Mouse (Mus musculus): ENCODE measurements at regions not wholly inside any gene's neighbourhood (a gene's known extent, or its start where the extent isn't known, plus 50 kb on each side); places are given as distances from the start of the nearest gene placed in this dataset.
A peak's percentile ranks its signal among the peaks of the same experiment; 100 is the strongest.

- DNase-seq, result no peak
These were observed 229.4 kb downstream of the Lnpk start for GRCm38 (mm10) chr2:74349809-74350208.

- DNase-seq, result no peak
These were observed 272.9 kb downstream of the Lnpk start for GRCm38 (mm10) chr2:74306301-74306700.

- no peak for DNase-seq
These were observed 278.3 kb downstream of the Lnpk start for GRCm38 (mm10) chr2:74300885-74301451.

- peak; percentile 73 for DNase-seq
These were observed 278.9 kb downstream of the Lnpk start for GRCm38 (mm10) chr2:74300366-74300791.

- no peak for DNase-seq
These were observed 286.6 kb downstream of the Lnpk start for GRCm38 (mm10) chr2:74292641-74293040.

GRCm38 (mm10) chr2:74291416-74292396 is 287.5 kb downstream of the Lnpk start:
- no peak for DNase-seq

- no peak for DNase-seq
These were observed 293.6 kb downstream of the Lnpk start for GRCm38 (mm10) chr2:74285624-74286023.

GRCm38 (mm10) chr2:74264963-74265362 is 314.3 kb downstream of the Lnpk start:
- no peak for DNase-seq

GRCm38 (mm10) chr2:74257034-74257781 is 322.0 kb downstream of the Lnpk start:
- no peak for DNase-seq

- DNase-seq, result peak; percentile 9
These were observed 331.7 kb downstream of the Lnpk start for GRCm38 (mm10) chr2:74247521-74247920.

- DNase-seq, result no peak
These were observed 332.6 kb downstream of the Lnpk start for GRCm38 (mm10) chr2:74246631-74247030.

GRCm38 (mm10) chr2:74244203-74244602 is 333.1 kb upstream of the Atp5g3 start:
- DNase-seq, result no peak

- peak; percentile 1 for DNase-seq
These were observed 332.7 kb upstream of the Atp5g3 start for GRCm38 (mm10) chr2:74243801-74244200.

GRCm38 (mm10) chr2:74239586-74239985 is 328.5 kb upstream of the Atp5g3 start:
- no peak for DNase-seq

- no peak for DNase-seq
These were observed 306.3 kb upstream of the Atp5g3 start for GRCm38 (mm10) chr2:74217437-74217836.

GRCm38 (mm10) chr2:74210210-74210609 is 299.1 kb upstream of the Atp5g3 start:
- DNase-seq, result no peak

GRCm38 (mm10) chr2:74209421-74209917 is 298.3 kb upstream of the Atp5g3 start:
- DNase-seq, result no peak

- DNase-seq, result no peak
These were observed 296.3 kb upstream of the Atp5g3 start for GRCm38 (mm10) chr2:74207440-74207839.

- DNase-seq, result no peak
These were observed 291.6 kb upstream of the Atp5g3 start for GRCm38 (mm10) chr2:74202776-74203175.

- DNase-seq, result no peak
These were observed 290.6 kb upstream of the Atp5g3 start for GRCm38 (mm10) chr2:74201608-74202323.

- peak; percentile 1 for DNase-seq
These were observed 288.4 kb upstream of the Atp5g3 start for GRCm38 (mm10) chr2:74199550-74199949.

Data from lung, postnatal 14 days (tissue).